Mouse (Mus musculus) cerebellum, adult 11-12 months (tissue): ENCODE measurements at regions not wholly inside any gene's neighbourhood (a gene's known extent, or its start where the extent isn't known, plus 50 kb on each side); places are given as distances from the start of the nearest gene placed in this dataset.
"Not testable (repeated sequence)": the region's sequence is repeated elsewhere in the genome, so short reads cannot be mapped to it uniquely, and the experiment has no call there.

Source experiments
- DNase-seq: peaks from one replicate; pipeline ENCODE4 v3.0.0; 2022

GRCm38 (mm10) chr8:96586129-96586528, 697.8 kb upstream of the Got2 start:
- DNase-seq: no peak

DNA sequence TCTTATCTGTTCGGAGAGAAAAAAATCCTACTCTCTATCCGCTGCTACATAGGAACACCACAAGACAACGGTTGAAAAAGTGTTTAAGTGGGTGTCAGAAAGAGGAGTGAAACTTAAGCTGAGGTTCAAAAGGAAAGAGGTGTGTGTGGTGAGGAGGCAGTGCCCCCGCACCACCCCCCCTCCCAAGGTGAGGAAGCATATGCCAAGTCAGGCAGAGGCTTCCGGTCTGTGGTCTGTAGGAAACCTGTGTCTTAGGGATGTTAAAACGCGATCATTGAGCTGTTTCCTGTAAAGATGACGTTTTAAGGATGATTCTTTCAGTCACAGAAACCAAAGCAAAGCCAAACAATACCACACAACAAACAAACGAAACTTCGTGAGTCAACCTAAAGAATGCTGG, 664.2 kb upstream of the Got2 start:
- DNase-seq: no peak

DNA sequence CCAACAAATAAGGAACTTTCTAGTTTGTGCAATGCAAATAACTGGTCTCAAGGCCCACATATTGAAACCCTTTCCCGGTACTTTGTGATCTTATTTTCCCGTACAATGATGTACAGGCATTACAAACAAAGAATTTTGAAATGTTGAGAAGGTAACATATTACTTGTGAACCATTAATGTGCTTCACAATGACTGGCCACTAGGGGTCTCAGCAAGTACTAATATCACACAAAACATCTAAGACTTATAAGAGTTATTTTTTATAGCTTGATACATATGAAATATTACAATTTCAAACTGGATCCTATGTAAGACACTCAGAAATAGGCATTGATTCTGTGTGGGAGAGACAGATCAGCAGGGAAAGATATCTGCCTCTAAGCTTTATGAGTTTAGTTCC, 662.1 kb upstream of the Got2 start:
- no peak for DNase-seq

GRCm38 (mm10) chr8:96548663-96549062, 660.3 kb upstream of the Got2 start:
- DNase-seq: no peak

GRCm38 (mm10) chr8:96548187-96548586, 659.8 kb upstream of the Got2 start:
- no peak for DNase-seq

- no peak for DNase-seq
Observed at GRCm38 (mm10) chr8:96542215-96542614, 653.9 kb upstream of the Got2 start.

DNA sequence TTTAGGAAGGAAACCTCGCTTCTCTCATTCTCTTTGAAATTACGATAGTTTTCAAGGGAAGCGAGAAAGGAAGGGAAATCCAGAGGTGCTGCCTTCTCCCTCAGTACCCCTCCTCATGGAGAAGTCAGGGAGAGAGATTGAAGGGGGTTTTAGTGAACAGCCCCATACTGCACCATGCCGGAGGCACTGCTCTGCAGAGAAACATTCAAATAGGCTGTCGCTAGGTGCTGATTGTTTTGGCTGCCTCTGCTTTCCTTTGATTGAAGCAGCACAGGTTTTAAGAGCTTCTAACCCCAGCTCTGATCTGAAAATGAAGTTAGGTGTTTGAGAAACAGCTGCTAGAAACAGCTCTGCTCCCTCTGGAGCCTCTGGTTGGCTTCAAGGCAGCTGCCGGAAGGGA, 610.5 kb upstream of the Got2 start:
- no peak for DNase-seq

DNA sequence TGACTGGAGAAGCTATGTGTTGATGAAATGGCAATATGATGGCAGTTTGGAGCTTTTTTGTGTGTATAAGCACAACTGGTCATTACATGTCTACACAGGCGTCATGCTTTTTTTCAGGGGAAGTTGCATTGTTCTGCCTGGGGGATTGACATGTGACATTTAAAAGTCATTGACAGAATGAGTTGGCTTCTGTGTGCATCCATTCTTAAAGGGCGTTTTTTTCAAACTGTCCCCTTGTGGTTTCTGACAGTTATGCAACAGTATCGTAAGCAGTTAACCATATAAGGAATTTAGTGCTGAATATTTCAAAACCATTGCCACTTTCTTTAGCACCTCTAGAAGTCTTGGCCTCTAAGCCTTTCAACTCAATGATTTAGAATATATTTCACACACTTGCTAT, 607.1 kb upstream of the Got2 start:
- DNase-seq: no peak

GRCm38 (mm10) chr8:96489804-96490203, 601.5 kb upstream of the Got2 start:
- no peak for DNase-seq

DNA sequence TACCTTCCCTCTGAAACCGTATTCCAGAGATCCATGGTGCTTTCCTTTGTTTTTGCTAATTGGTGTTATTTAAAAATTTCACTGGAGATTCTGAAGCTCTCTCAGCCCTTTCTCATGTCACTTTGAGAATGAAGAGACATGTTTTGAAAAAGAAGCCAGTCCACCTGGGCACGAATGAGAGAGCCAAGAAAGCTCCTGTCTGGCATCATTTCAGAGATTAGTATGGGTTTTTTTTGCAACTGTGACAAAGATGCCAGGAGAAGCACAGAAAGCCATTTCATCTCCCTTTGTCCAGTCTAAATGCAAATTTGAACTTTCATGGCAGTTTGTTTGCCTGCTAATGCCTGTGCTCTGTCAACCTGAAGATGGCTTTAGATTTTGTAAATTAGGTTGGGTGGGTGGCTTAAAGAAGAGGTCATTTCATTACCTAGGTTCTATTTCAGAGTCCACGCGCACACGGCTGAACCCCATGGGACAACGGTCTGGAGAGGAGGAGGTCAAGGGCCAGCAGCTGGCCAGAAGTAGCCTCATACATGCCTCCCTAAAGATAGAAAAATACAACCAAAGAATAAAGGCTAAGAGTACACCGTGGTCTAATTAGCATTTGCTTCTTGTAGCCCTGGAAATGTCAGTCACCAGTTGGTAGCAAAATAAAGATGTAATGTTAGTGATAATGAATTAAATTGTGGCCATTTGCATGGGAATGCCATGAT, 600.5 kb upstream of the Got2 start:
- DNase-seq: no peak

GRCm38 (mm10) chr8:96455915-96456314, 567.6 kb upstream of the Got2 start:
- DNase-seq: no peak

GRCm38 (mm10) chr8:96455336-96455735, 567.0 kb upstream of the Got2 start:
- no peak for DNase-seq

- no peak for DNase-seq
Observed at GRCm38 (mm10) chr8:96429708-96430107, 541.4 kb upstream of the Got2 start.

GRCm38 (mm10) chr8:96426900-96427299, 538.6 kb upstream of the Got2 start:
- no peak for DNase-seq

DNA sequence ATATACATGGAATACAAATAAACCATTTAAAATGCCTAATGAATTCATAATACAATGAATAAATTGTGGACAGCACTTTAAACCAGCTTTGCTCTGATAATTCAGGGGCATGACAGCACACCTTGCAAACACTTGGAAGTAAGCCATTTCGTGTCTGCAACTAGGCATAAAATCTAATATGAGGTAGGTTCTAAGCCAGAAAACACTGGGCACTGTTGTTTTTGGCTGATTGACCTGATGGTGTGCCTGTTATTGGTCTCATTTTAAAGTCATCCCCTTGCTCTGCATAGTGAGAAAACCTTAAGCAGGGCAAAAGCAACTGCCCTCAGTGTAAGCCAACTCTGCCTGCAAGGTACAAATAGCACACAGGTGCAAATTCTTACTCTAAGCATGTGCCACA, 521.3 kb upstream of the Got2 start:
- no peak for DNase-seq

DNA sequence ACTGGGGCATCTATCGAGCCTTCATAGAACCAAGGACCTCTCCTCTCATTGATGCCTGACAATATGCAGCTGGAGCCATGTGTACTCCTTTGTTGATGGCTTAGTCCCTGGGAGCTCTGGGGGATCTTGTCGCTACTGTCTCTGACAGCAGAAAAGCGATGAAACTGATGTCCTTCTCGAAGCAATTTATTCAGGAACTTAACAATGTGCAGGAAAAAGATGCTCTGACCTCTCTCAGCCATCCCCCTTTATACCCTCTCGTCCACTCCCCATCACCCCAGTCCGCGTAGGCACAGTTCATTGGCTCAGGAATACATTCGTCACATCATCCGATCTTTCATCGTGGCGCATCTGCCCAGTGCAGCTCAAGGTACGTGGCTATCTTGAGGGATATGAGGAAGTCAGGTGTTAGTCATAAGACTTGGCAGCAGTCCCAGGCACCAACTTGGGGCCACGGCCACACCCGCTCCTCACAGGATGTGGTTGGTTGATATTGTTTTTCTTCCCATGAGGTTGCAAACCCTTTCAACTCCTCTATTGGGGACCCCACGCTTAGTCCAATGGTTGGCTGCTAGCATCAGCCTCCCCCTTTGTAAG, 516.3 kb upstream of the Got2 start:
- no peak for DNase-seq

- no peak for DNase-seq
Observed at GRCm38 (mm10) chr8:96403669-96404068, 515.3 kb upstream of the Got2 start.

GRCm38 (mm10) chr8:96399381-96399780, 511.0 kb upstream of the Got2 start:
- not testable (repeated sequence) for DNase-seq

DNA sequence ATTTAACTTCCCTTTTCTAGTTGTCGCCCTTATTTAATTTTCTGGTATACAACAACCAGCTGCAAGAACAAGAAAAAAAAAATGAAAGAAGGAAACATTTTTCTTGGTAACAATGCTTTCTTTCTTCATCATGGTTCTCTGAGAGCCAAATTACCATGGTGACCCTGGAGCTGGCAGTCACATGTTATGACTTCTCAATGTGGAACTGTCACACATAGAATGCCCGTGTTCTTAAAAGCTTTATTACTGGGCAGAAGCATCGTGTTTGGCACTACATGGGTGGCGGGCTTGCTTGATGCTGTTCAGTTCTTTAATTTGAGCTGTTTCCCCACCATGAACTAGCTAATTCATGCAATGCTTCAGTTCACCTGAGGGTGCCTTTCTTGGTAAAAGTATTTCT, 504.7 kb upstream of the Got2 start:
- peak; percentile 3 for DNase-seq

GRCm38 (mm10) chr8:96389251-96389650, 500.9 kb upstream of the Got2 start:
- DNase-seq: no peak

DNA sequence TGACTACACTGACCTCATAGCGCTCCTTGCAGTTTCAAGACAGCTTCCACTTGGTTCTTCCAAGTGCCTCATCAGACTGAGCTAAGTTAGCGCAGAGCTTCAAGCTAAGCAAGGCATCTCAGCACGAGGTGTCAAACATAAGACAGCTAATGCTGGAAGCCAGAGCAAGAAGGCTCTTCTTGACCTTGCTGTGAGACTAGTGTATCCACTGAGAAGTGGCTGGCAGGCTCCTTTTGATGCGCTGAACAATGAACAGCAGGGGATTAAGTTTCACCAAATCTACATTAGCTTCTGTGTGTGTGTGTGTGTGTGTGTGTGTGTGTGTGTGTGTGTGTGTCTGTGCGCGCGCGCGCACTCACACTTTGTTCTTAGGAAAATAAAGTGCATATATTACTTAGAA, 482.2 kb upstream of the Got2 start:
- no peak for DNase-seq

DNA sequence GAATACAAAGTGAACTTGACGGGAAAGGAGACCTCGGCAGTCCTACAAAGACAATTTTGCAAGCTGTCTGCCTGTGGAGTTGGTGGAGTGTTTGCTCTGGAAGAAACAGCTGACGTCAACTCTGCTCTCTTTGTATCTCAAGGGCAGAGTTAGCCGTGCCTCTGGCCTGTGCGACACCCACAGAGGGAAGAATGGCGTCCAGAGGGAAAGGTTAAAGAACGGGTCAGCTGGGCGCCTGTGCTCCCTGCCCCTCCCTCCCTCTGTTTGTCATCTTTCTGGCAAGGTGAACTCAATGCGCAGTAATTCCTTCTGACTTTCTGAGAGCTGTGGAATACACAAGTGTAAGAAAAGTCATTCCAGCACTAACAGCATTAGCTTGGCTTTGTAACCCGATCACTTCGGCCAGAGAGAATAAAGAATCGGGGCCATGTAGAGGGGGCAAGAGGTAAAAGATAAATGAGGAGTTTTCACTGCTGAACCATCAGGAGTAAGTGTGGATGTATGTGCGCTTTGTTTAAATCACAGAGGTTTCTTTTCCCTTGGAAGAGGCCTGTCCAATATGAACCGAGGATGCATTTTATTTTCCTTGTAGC, 474.6 kb upstream of the Got2 start:
- no peak for DNase-seq

- DNase-seq: peak; percentile 32
Observed at GRCm38 (mm10) chr8:96350531-96351069, 462.3 kb upstream of the Got2 start.

GRCm38 (mm10) chr8:96349503-96349902, 461.2 kb upstream of the Got2 start:
- DNase-seq: no peak
